14 mouse cellular contexts compared by ENCODE assay signal in the genomic region with DNA sequence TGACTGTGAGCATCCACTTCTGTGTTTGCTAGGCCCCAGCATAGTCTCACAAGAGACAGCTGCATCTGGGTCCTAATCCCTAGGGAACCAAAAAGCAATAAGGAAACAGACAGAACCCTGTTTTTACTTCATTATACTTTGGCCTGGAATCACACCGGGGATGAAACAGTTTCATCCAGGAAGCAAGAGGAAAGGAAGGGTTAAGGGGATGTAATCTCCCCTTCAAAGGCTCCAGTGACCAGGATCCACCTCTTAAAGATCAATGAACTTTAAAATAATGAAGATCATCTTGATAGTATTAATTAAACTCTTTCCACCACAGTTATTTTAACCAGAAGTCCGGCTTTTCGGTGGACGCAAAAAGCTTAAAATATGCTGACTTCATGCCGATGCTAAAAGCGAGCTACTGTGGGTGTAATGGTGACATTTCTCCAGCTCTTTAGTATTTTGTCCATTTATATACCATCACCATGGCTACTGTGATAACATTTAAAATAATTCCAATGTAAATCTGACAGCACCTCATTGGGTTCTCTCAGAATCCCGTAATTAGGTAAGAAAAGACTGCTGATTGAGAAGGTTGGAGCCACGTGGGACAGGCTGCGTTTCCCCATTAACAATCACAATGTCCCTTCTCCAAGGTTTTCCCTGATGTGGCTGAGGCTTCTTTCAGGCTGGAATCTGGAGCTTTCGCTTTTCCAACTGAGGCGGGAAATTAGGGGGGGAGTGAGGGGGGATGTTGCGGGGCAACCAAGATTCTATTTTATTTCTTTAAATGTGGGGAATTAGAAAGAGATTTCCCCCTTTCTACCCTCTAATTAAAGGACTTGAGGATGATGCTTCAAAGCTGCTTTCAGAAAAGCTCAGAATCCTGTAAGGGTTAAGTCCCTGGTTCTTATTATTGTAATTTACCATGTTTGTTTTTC.
DNase-seq lines count a peak whose midpoint lies in the region; ATAC-seq and TF ChIP-seq lines count a peak whose summit lies in the region.
"Had no signal": no experiment of that assay in that cellular context is flagged by ENCODE, and none has a peak within 500 bp of the region (broad histone marks: within the 10 kb centered on the region; RNA-seq: fewer than 3 reads in every experiment).

No protein-coding gene starts in this region.

- H3K27me3 ChIP-seq in hindbrain, embryonic 12.5 days, result no peaks in the 10 kb centered on the region
- H3K27me3 ChIP-seq in midbrain, embryonic 14.5 days (ENCODE audit: control insufficient read depth, insufficient read depth, low read length), result no peaks in the 10 kb centered on the region
- H3K27me3 ChIP-seq: neural tube, embryonic 12.5 days had no signal

- no peak for TF ChIP-seq CTCF in cortical plate, adult 2 months (IDR thresholded peaks at IDR 0.05; ENCODE audit: extremely low read depth, insufficient read depth, low read length)

- DNase-seq in embryo, embryonic 10 days (ENCODE audit: low spot score), result peak; percentile 6
- DNase-seq in embryo, embryonic 9.5 days (ENCODE audit: extremely low spot score), result no peak
- DNase-seq in midbrain, embryonic 14.5 days, result peak; percentile 62
- no peak for DNase-seq in adrenal gland, postnatal 36 days
- no peak for DNase-seq in ovary, postnatal 14 days (ENCODE audit: low spot score)
- DNase-seq: heart, postnatal 10 days; lung, postnatal 10 days; thymus, postnatal 14 days had no signal

- no peak overlapping the region; the same call in 1 of the 2 replicates for H3K4me2 ChIP-seq in hindbrain, embryonic 12.5 days (replicated peaks)
- H3K4me2 ChIP-seq in midbrain, embryonic 14.5 days (ENCODE audit: low read length), result peak overlapping the region; percentile 23
- H3K4me2 ChIP-seq: neural tube, embryonic 12.5 days had no signal

- TF ChIP-seq POLR2A in cortical plate, adult 2 months (IDR thresholded peaks at IDR 0.05; ENCODE audit: extremely low read depth, insufficient read depth, low read length), result no peak

- H3K9me3 ChIP-seq in hindbrain, embryonic 12.5 days (replicated peaks), result no peaks in the 10 kb centered on the region
- no peaks in the 10 kb centered on the region for H3K9me3 ChIP-seq in midbrain, embryonic 14.5 days (ENCODE audit: control insufficient read depth, low read length)
- H3K9me3 ChIP-seq: neural tube, embryonic 12.5 days had no signal

- H3K4me3 ChIP-seq in cortical plate, adult 2 months (ENCODE audit: insufficient read depth, low read length), result no peak overlapping the region
- H3K4me3 ChIP-seq in hindbrain, embryonic 12.5 days, result no peak overlapping the region
- H3K4me3 ChIP-seq in midbrain, embryonic 14.5 days (replicated peaks; ENCODE audit: low read depth, low read length), result no peak overlapping the region
- H3K4me3 ChIP-seq: neural tube, embryonic 12.5 days had no signal

- 53% methylated on average over 12 of the region's 12 CpGs for WGBS in hindbrain, embryonic 12.5 days
- 24% methylated on average over 12 of the region's 12 CpGs for WGBS in midbrain, embryonic 14.5 days

- peak; percentile 84 for ATAC-seq in hindbrain, embryonic 12.5 days (ENCODE audit: low FRiP score)
- peak; percentile 71 for ATAC-seq in midbrain, embryonic 14.5 days (ENCODE audit: low FRiP score, low TSS enrichment)
- no peak for ATAC-seq in megakaryocyte-erythroid progenitor cell, adult 5-6 weeks (replicated peaks; ENCODE audit: low FRiP score, low TSS enrichment, poor library complexity, severe bottlenecking)
- ATAC-seq: activated CD4-positive, CD25-positive, alpha-beta regulatory T cell, adult 4 months had no signal

- H3K27ac ChIP-seq in cortical plate, adult 2 months (ENCODE audit: insufficient read depth, low read length), result peak overlapping the region; percentile 83
- no peak overlapping the region for H3K27ac ChIP-seq in hindbrain, embryonic 12.5 days
- no peak overlapping the region for H3K27ac ChIP-seq in midbrain, embryonic 14.5 days (replicated peaks; ENCODE audit: low read depth, low read length)
- H3K27ac ChIP-seq: kidney, postnatal 0 days; neural tube, embryonic 12.5 days had no signal

- no peaks in the 10 kb centered on the region for H3K36me3 ChIP-seq in hindbrain, embryonic 12.5 days
- no peaks in the 10 kb centered on the region for H3K36me3 ChIP-seq in midbrain, embryonic 14.5 days (ENCODE audit: control insufficient read depth, insufficient read depth, low read length)
- H3K36me3 ChIP-seq: neural tube, embryonic 12.5 days had no signal

- no peak overlapping the region for H3K9ac ChIP-seq in hindbrain, embryonic 12.5 days
- no peak overlapping the region for H3K9ac ChIP-seq in midbrain, embryonic 14.5 days (replicated peaks; ENCODE audit: low read length)
- H3K9ac ChIP-seq: neural tube, embryonic 12.5 days had no signal

- peaks cover 2% of the 10 kb centered on the region; the same call in 1 of the 2 replicates for H3K4me1 ChIP-seq in cortical plate, adult 2 months (ENCODE audit: control insufficient read depth, insufficient read depth, low read length)
- H3K4me1 ChIP-seq in hindbrain, embryonic 12.5 days, result no peaks in the 10 kb centered on the region
- H3K4me1 ChIP-seq in midbrain, embryonic 14.5 days (ENCODE audit: control insufficient read depth, insufficient read depth, low read length), result no peaks in the 10 kb centered on the region
- H3K4me1 ChIP-seq: neural tube, embryonic 12.5 days had no signal

Comparison
In these comparisons a context has a peak if more than half of its experiments do, and no peak if none do; other contexts are left out.
1. DNase-seq: peak in embryo, embryonic 10 days (single experiment) and midbrain, embryonic 14.5 days (single experiment); none in embryo, embryonic 9.5 days (single experiment), adrenal gland, postnatal 36 days (0 of 2) and ovary, postnatal 14 days (single experiment).